Mouse (Mus musculus): ENCODE measurements at regions not wholly inside any gene's neighbourhood (a gene's known extent, or its start where the extent isn't known, plus 50 kb on each side); places are given as distances from the start of the nearest gene placed in this dataset.
"Not testable (repeated sequence)": the region's sequence is repeated elsewhere in the genome, so short reads cannot be mapped to it uniquely, and the experiment has no call there.

DNA sequence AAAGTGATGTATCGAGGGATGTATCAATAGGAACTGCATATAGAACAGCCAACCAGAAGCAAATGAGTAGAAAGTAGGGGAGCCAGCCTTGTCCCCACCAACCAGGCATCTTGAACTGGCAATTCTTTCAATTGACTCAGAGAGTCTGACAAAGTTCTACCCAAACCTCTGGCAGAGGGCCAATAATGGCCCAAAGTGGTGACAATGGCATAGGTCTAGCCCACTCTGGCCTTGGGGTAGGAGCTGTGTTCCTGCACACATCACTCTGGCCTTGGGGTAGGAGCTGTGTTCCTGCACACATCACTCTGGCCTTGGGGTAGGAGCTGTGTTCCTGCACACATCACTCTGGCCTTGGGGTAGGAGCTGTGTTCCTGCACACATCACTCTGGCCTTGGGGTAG is 373.5 kb downstream of the Tcerg1l start:
- not testable (repeated sequence) for DNase-seq

GRCm38 (mm10) chr7:138051696-138052095 is 345.8 kb downstream of the Tcerg1l start:
- no peak for DNase-seq

GRCm38 (mm10) chr7:138054756-138055155 is 342.8 kb downstream of the Tcerg1l start:
- no peak for DNase-seq

GRCm38 (mm10) chr7:138061116-138061515 is 336.4 kb downstream of the Tcerg1l start:
- DNase-seq: no peak

DNA sequence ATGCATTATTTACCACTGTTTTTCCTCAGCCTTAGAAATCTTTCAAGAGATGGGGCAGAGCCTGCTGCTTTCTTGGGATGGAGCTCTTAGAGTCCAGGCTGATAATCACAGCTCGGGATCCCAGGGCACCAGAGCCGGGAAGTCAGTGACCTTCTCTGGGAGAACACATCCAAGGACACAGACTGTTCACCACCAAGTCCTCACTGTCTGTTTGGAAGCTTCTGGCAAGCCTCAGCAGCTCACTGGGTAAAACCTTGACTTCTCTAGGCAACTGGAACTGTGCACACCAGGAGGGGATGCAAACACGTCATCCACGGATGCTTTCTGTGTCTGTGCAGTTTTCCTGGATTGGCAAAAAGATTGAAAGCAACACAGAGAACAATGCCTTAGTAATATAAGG is 330.6 kb downstream of the Tcerg1l start:
- DNase-seq: no peak

DNA sequence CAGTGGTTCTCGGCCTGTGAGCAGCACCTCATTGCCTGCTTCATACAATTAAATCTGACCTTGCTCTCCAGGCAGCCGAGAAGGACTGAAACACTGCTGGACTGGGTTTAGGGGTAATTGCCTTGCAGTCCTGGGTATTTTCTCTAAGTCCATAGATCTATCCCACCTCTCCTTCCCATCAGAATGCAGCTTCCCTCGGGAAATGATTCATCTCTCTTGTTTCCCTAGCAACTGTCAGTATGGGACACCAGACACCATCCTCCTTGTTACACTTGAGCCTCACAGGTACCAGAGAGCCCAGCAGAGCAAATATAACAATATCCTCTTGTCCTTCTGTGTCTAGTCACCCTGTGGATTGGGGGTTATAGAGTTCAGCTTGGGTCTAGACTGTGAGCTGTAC is 322.3 kb downstream of the Tcerg1l start:
- no peak for DNase-seq

- peak; percentile 25 for DNase-seq
Observed at GRCm38 (mm10) chr7:138083980-138084379, 313.6 kb downstream of the Tcerg1l start.

- DNase-seq: no peak
Observed at GRCm38 (mm10) chr7:138107471-138108210, 289.9 kb downstream of the Tcerg1l start.

- DNase-seq: no peak
Observed at GRCm38 (mm10) chr7:138121497-138121896, 276.0 kb downstream of the Tcerg1l start.

DNA sequence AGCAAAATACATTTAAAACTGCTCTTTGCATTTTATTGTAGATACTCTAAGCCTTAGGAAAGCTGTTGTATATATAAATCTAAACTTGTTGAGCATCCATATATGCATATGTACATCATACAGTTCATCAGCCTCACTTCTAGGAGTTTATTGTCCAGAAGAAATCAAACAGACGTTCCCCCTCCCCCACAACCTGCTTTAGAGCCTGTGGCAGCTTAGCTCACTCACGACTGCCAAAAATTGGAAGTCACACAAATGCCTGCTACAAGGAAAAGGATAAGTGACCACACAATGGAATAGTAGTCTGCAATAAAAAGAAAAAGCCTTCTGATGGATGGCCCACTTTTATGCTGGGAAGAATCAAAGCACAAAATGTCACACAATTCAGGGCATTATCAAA is 267.8 kb downstream of the Tcerg1l start:
- no peak for DNase-seq

- DNase-seq: no peak
Observed at GRCm38 (mm10) chr7:138133427-138133826, 264.1 kb downstream of the Tcerg1l start.

DNA sequence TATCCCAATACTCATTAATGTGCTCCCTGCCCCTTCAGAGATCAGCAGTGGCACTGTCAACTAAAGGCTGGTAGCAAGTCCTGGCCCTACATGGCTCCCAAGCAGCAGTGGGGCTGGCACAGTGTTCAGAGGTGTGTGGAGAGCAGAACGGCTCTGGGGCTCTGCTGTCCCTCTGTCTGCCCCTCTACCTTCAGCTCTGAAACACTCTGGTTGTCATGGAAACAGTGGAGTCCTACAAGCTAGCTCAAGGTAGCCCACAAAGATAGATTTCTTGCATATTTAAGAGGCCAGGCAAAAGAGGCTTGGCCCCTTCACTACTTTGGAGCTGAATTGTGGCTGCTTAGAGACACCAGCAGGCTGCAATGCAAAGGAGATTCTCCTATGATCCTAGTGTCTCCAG is 259.6 kb downstream of the Tcerg1l start:
- DNase-seq: no peak

GRCm38 (mm10) chr7:138139766-138140165 is 257.8 kb downstream of the Tcerg1l start:
- no peak for DNase-seq

GRCm38 (mm10) chr7:138149496-138149895 is 248.0 kb downstream of the Tcerg1l start:
- DNase-seq: no peak

- no peak for DNase-seq
Observed at GRCm38 (mm10) chr7:138153455-138154167, 243.9 kb downstream of the Tcerg1l start.
